Mouse (Mus musculus) ZHBTc4 (cell line): ENCODE data around the gene Nuak1.
A peak's percentile ranks its signal among the peaks of the same experiment; 100 is the strongest.

ENCODE experiments used
- DNase-seq: peaks from one replicate; pipeline ENCODE4 v3.0.0-alpha.2; 2011; ENCODE audit warnings: low read depth, low spot score

Gene Nuak1

DNA sequence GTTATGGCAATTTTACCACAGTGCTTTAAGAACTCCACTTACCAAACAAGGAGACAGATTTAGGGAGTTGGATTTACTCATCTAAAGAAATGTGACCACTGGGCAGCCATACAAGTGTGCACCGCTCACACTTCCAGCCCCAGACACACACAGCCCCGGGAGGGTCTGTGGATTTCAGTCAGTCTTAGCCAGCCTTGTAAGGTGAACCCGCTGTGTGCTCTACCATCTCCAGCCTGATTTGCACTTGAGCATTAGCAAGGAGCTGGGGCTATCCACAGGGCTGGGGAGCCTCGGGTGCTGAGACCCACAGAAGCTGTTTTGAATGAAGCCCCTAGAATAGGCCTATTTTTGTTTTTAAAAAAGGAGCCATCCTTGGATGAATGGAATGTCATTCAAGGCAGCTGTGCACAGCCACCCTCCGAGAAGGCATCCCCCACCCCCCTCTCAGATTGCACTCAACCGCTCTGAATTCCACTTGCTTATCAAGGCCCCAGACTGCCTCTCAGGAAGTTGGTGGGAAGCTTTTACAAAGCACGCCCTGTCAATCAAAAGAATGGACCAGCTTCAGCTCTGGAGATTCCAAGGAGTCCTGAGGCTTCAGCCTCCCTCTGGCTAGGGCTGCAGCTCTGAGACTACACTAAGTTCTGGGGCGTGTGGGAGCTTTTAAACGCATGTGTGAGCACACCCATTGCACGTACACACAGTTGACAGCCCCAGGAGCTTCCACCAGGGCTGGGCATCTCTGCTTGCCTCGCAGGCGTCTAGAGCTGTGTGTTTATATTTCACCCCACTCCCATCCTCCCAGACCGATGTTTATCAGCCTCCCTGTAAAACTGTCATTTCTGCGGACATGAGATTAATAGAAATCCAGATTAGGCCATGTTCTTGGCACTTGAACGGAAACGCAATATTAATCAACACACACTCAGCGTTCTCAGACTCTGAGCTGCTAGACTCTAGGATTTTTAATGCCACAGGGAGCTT, 57.2 kb downstream of the Nuak1 start:
- DNase-seq: peak; percentile 84

DNA sequence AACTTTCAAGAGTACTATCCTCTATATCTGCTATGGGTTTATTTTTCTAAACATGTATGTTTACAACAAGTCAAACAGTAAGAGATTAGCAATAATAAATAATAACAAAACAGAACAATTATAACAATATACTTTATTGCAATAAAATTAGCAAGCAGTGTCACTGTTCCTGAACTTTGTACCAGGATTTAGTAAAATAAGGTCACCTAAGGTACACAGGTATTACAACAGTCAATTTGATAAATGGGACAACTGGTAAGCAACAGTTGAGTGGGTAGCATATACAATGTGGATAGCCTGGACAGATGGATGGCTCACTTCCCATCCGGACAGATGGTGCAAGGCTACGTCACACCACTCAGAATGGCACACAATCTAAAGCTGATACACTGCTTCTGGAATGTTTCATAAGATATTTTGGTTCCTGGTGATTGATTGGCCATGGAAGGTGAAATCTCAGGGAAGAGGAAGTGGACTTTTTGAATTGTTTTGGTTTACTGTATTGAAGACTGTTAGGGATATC, 59.1 kb downstream of the Nuak1 start:
- no peak for DNase-seq

DNA sequence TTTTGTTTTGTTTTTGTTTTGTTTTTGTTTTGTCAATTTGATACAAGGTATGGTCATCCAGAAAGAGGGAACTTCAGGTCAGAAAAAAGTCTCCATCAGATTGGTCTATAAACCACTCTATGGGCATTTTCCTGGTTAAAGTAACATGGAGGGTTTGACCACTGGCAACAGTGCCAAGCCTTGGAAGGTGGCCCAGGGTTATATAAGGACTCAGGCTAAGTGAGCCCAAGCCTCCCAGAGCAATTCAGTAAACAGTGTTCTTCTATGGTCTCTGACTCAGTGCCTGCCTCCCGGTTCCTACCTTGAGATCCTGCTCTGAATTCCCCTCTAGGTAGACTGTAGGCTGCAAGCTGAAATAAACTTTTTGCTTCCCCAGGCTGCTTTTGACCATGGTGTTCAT, 61.0 kb downstream of the Nuak1 start:
- no peak for DNase-seq

DNA sequence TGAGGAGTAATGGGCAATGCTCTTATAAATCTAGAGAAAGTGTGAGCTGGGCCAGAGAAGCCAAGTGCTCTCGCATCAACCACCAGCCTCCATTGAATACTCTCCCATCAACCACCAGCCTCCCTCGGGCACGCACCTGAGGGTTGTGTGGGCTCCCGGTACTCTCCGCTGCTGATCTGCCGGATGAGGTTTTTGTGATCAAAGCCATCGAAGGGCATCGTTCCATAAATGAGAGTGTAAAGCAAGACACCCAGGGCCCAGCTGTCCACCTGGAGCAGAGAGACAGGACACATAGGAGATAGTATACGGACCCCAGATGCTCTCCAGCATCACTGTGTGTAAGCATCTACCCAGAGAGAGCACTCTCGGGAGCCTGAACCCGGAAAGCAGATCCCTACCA, 62.4 kb downstream of the Nuak1 start:
- DNase-seq: no peak

DNA sequence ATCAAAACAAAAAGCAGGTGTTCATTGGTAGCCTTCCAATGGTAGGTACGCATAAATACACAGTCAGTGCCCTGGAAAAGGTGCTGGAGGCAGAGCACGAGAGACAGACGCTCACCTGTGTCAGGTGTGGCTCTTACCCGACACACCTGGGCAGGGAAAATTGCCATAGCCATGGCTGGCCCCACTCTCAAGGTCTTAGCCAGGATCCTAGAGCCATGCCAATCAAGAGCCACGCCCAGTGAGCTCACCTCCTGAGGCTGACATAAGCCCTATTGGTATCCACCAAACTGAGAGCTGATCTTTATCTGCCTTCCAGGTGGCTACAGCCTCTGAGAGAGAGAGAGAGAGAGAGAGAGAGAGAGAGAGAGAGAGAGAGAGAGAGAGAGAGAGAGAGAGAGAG, 64.1 kb downstream of the Nuak1 start:
- no peak for DNase-seq

DNA sequence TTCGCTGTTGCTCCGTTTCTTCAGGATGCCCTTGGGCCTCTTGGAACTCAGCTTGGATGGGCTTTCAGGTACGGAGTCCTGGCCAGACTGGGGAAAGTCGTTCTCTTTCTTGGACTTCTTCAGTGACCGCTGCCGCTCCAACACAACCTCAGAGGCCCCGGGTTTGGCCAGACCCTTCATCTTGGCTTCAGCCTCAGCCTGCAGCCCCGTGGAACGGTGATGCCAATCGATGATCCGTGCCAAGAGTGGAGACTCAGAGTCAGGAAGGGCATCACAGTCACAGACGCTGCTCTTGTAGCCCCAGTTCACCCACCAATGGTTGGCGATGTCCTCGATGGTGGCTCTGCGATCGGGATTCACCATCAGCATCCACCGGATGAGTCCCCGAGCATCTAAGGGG, 65.4 kb downstream of the Nuak1 start:
- DNase-seq: no peak

DNA sequence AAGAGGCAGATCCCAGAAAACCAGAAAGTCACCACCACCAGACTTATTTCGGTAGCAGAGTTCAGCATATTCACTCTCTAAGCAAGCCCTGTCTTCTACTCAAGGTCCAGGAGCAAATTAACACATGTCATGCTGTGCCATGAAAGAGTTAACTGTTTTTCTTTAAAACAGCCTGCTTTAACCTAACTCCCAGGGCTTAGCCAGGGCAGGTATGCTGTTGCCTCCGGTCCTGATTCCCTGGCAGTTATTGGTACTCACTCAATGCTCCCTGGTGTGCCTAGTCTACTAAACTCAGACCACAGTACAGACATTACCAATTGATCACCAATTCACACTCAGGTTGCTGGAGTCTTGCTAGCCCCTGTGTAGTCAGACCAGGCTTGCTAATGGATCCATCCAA, 66.9 kb downstream of the Nuak1 start:
- no peak for DNase-seq

DNA sequence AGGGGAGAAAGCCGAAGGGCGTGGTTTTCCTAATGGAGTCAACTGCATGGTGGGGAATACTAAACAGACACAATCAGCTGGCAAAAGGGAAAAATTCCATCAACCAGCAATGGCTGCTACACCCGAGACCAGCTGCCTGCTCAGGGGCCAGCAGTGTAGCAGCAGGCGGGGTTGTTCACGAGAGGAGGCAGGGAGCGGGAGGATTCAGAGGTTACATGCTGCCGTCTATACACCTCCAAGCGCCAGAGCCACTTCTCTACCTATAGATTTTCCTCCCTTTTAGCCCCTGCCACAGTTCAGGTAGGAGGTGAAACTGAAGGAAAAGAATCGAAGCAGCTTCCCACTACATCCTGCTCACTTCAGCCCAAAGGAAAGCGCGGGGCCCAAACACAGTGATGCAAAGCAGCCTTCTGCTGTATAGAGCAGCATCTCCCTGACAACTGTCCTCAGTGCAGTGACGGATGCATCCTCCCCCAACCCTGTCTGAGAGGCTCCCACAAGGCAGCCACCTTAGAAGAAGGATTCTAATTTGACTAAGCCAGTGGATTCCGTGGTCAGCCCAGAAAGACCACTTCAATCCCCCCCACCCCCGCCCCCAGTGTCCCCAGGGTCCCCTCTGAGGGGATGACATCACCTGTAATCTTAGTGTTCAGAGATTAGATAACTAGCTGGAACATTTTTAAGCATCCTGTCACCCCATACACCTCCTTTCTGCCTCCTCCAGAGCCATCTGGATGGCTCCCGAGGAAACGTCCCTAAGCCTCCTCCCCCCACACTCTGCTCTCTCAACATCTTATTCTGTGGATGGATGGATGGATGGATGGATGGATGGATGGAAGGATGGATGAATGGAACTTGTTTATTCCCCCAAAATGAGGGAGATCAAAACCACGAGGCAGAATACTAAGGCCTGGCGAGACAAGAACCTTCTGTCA, 68.0 kb downstream of the Nuak1 start:
- DNase-seq: no peak

DNA sequence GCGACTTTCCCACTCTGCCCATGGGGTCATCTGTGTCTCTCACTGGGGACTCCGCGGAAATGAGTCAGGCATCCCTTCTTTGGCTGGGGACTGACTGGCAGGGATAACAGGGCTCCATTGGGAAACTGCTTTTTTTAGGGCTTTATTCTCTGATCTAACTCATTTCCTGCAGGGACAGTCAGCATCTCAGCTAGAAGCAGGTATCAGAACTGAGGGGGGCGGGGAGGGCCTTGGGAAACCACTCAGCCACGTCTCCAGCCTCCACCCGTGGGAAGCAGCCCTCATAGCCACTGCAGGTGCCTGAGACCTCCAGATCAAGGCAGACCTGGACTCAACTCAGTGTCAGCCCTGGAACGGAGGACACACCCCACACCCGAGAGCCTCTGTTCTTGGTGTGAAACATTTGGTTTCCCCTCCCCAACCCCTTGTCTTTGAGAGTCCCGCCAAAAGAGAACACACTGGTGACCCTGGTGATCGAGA, 68.7 kb downstream of the Nuak1 start:
- DNase-seq: peak; percentile 55

DNA sequence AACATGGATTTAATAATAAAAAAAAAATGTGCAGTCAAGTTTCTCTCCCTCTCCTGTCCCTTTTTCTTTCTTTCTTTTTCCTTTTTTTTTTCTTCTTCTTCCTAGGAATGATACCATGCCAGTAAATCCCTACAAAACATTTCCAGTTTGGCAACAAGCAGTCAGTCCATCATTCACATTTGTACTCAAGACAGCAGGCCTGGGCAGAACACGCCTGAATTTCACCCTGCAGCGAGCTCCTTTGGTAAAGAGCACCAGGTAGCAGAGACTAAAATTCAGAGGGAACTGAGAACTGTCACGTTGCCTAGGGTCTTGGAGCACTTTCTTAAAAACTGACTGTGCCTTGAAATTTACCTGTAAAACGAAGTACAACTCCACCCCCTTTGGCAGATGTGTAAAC, 69.2 kb downstream of the Nuak1 start:
- no peak for DNase-seq

DNA sequence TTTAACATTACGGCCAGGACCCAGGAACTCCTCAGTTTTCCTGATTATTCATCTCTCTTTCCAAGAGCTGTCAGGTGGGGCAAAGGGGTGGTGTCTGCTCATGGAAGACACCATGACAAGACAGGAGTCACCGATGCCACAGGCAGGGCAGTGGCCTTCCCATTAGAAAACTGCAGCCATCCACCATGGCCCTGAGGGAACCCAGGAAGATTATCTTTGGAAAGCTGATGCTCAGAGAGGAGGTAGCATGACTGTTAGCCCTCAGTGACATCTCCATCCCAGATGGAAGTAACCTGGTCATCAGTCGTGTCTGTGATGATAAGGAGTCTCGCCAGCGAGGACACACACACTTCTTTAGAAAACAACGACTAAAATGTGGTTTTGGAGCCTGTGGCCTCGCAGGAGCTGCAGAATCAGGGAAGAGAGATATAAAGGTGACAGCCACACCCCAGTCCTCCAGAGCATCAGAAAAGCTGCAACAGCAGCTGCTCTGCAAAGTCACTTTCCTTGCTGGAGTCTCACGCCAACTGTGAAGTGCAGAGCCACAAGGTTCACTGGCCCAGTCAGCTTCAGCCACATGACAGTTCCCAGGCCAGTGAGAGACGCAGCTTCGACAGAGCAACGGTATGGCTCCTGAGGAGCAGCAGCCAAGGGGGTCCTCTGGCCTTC, 70.6 kb downstream of the Nuak1 start:
- DNase-seq: no peak

DNA sequence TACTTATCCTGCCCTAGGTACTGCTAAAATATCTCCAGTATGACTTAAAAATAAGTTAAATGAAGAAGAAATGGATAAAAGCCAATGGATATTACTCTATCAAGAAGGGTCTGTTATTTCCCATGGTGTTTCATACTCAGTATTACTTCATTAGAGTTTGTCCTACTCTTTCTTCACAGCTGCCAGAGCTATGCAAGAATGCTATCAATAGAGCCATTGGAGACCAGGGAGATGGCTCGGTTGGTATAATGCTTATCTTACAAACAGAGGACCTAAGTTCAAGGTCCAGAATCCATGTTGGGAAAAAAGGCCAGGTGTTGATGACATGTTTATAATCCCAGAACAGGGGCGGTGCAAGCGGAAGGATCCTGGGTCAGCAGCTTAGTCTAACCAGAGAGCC, 72.2 kb downstream of the Nuak1 start:
- no peak for DNase-seq

DNA sequence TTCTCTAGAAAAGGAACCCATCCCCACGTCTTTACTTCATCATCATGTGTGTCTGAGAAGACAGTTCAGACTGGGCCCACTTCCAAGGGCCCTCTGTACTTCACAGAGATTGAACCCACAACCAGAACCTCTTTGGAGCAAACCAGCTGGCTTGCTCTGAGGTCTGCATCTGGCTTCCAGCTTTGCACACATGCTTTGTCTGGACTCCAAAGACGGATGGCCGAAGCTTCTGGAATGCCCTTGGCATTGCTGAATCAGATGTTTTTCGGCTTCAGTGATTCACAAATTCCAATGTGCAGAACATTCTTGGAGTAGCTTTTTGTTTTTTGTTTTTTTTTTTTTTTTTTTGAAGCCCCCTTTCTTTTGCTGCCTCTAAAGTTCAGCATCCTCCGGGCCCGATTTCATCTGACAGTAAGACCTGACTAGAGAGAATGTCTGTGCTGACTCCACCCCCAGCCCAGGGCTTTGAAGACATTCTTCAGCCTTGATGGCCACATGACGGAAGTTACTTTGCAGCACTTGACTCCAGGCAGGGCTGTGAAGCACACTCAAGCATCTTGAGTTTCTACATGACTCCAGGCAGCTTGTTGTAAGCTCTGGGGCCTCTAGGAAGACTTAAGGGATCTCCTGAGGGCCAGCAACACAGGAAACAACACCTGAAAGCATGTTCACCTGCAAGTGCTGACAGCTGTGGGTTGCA, 75.1 kb downstream of the Nuak1 start:
- DNase-seq: no peak

DNA sequence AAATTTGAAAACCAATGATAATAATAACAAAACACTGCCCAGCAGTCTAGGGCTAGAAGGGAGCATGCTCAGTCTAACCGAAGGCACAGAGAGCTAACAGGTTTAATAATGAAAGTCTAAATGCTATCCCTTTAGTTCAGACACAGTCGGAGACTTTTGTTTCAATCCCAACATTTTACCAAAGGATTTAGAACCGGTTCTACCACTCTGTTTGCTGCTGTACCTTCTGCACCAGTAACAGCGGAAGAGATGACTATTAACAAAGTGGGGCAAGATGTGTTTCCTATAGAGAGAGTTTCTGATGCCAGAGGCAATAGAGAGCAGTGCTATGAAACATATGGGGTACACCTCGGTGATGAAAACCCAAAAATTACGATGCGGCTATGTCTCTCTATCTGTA, 76.6 kb downstream of the Nuak1 start:
- DNase-seq: no peak

DNA sequence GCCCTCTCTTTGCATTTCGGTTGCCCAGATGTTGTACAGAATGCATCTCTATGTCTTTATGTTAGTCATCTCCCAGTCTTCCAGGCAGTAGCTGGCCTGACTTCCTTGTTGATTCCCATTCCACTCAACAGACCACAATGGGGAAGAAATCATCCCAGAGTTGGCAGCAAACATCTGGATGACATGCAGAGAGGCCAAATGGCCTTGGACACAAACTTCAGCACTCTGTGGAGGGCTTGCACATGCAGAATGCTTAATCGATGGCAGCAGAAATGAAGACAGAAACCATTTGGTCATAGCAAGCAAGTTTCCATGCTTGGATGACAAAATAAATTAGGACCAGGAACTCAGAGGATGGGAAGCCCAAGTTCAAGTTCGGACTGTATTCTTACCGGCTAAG, 79.4 kb downstream of the Nuak1 start:
- no peak for DNase-seq

DNA sequence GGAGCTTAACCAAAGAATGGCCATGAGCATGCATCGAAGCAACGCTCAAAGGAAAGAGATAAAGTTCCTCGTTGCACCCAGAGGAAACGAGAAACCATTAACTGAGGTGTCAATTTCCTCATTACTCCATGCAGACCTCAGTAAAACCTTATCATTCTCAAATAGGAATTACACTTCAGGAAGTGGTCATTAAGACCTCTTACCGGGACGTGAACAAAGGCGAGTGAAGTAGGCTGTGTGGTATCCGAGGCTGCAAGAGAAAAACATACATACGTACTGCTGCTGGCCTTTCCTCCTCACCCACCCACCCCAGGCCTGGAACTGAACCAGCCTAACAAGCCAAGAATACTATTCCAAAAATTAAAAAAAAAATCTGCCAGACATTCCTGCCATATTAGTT, 80.0 kb downstream of the Nuak1 start:
- no peak for DNase-seq

DNA sequence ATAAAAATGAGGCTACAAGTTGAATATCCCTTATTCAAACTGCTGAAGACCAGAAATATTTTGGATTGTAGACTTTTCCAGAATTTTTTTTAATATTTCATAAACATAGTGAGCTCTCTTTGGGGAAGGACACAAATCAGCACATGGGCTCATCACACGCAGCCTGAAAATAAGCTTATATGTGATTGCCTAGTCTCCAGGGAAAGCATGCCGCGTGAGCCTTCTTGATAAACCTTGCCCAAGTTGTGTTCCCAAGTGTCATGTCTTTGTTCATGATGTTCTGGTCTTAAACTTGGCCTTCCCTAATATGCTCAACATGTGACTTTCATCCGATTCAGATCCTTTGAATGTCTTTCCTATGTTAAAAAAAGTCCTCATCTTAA, 81.7 kb downstream of the Nuak1 start:
- no peak for DNase-seq

DNA sequence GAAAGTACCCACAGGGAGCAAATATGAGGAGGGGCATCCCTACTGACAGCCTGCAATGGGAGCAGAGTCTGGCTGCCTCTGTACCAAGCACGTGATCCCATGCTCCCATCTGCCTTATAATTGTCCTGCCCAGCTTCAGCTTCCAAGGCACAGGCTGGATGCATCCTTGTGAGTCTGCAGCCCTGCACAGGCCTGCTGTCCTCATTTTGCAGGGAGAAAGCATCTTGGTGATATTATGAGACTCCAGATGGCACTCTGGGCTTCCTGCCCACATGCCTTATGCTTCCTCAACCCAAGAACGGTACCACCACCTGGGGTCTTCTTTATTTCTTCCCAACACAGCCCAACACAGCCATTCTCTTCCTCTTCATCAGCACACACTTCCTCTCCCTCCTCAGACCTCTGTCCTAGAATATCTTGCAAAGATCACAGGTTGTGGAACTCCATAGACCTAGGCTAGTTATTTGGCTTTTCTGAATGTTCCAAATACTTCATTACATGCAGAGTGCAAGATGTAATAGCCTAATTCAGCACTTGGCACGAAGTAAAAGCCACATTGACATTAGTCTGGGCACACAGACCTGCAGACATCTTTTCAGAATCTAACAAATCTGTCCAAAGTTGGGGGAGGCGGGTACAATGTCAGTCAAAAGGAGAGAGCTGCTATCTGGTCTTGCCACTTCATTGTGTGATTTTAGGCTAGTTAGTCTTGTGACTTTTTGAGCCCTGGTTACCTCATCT, 82.2 kb downstream of the Nuak1 start:
- no peak for DNase-seq

DNA sequence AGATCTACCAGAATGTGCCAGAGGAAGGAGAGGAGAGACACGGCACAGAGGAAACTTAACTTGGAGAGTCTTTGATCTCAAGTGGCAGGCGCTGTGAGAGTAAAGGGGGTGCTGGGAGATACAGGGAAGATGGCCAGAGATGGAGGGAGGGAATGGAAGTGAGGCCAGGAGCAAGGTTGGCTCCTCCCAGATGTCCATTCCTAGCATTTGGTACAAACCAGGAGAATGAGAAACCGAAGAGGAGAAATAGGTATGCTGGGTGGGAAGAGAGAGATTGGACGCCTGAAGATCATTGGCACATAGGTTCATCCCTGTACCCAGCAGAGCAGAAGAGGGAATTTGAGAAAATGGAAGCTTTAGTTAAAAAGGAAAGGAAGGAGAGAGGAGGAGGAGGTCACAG, 82.8 kb downstream of the Nuak1 start:
- DNase-seq: no peak

DNA sequence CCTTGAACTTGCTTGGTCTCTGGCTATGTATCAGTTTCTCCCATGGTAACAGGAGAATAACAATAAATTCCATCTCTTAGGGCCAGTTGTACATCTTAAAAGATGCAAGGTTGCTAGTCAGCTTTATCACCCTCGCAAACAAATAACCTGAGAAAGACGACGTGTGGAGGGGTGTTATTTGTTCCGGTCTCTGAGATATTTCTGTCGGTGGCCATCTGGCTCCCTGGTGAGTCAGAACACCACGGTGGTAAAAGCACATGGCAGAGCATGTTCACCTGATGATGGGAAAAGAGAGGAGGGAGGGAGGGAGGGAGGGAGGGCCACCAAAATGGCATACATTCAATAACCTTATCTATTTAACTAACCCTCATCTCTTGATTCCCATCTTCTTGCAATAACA, 86.1 kb downstream of the Nuak1 start:
- DNase-seq: no peak
